Mouse (Mus musculus) lung, embryonic 14.5 days (tissue): ENCODE measurements around the gene Nhlh1. TPM values are rescaled to one million over a fixed set of nuclear protein-coding genes. Genes with fewer than 3 reads are reported as not detected.

Source experiments
- ATAC-seq: fragments of 200-750 bp; cut with Nextera tagmentation; 2 replicates; pipeline ENCODE4 v1.8.0; 2017; ENCODE audit warnings: mild to moderate bottlenecking, moderate TSS enrichment, moderate library complexity; ENCODE audit not compliant: insufficient read depth
- DNase-seq: peaks from one replicate; pipeline ENCODE4 v3.0.0-alpha.2; 2015
- H3K27ac ChIP-seq: fragments of 300-500 bp; sonication (generic); 2 replicates; pipeline ENCODE4 v1.5.1; 2014; ENCODE audit warnings: low read depth, mild to moderate bottlenecking, moderate library complexity
- H3K27me3 ChIP-seq: fragments of 300-500 bp; sonication (generic); 2 replicates; pipeline ENCODE4 v1.6.1; 2014; ENCODE audit warnings: low read length, control low read depth; ENCODE audit not compliant: insufficient read depth
- H3K36me3 ChIP-seq: fragments of 300-500 bp; sonication (generic); 2 replicates; pipeline ENCODE4 v1.6.1; 2014; ENCODE audit warnings: control low read depth; ENCODE audit not compliant: insufficient read depth
- H3K4me1 ChIP-seq: fragments of 300-500 bp; sonication (generic); 2 replicates; pipeline ENCODE4 v1.6.1; 2014; ENCODE audit warnings: antibody characterized with exemption, control low read depth; ENCODE audit not compliant: insufficient read depth
- H3K4me2 ChIP-seq: fragments of 300-500 bp; sonication (generic); 2 replicates; pipeline ENCODE4 v1.6.1; 2014; ENCODE audit warnings: mild to moderate bottlenecking
- H3K4me3 ChIP-seq: fragments of 300-500 bp; sonication (generic); 2 replicates; pipeline ENCODE4 v1.5.1; 2014; ENCODE audit warnings: low read depth, low read length
- H3K9ac ChIP-seq: fragments of 300-500 bp; sonication (generic); 2 replicates; pipeline ENCODE4 v1.6.1; 2014
- H3K9me3 ChIP-seq: fragments of 300-500 bp; sonication (generic); 2 replicates; pipeline ENCODE4 v1.6.1; 2016; ENCODE audit warnings: low read depth, low read length, control low read depth
- CTCF ChIP-seq: IDR thresholded peaks from 2 replicates; pipeline ENCODE4 v1.5.1; 2016; ENCODE audit warnings: antibody characterized with exemption, low read depth
- WGBS: fragments of 180-500 bp; shearing (Covaris S2); extraction: QIAGEN DNeasy Blood & Tissue Kit; methylation state at CpG from one replicate; pipeline ENCODE4 v1.1.7; 2014; 5-methylcytosine and 5-hydroxymethylcytosine counted together
- polyA plus RNA-seq: library from polyadenylated mRNA; unstranded; fragments of >200 nt; fragmentation: Nextera tagmentation; extraction: Ambion mirVana; gene quantifications from 2 replicates; pipeline ENCODE4 v1.2.1, GENCODE M21; 2014

Nhlh1 gene
- polyA plus RNA-seq, 1 experiment from 2014 or later, result not detected

DNA sequence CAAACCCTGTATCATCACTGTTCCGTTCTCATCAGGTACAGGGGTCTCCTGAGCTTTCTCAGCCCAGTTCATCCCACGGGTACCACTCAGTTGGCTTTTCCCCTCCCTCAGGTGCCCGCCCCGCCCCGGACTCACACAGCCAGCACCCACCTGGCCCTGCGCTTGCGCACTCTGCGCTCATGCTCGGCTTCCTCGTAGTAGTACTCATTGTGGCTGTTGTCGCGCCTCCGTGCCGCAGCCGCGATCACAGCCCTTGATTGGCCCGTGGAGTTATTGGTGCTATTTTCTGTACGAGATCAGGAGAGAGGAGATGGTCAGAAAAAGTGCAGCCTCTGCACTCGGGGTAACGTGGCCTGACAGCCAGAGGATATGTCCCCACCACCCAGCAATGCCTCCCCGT is 49.6 kb downstream of the Nhlh1 start:
- no peaks in the 10 kb centered on the region for H3K4me1 ChIP-seq
- no peak for ATAC-seq
- no peak for TF ChIP-seq CTCF
- DNase-seq, result no peak
- no peak overlapping the region for H3K27ac ChIP-seq
- no peak overlapping the region for H3K9ac ChIP-seq
- no peaks in the 10 kb centered on the region for H3K27me3 ChIP-seq
- H3K36me3 ChIP-seq, result peaks cover 90% of the 10 kb centered on the region
- no peak overlapping the region for H3K4me3 ChIP-seq
- 96% methylated on average over 21 of the region's 21 CpGs for WGBS
- no peaks in the 10 kb centered on the region for H3K9me3 ChIP-seq
- no peak overlapping the region for H3K4me2 ChIP-seq

Other genes with a start within 250 kb of the Nhlh1 start
- gene Cd84, start 217.9 kb downstream of the Nhlh1 start, polyA plus RNA-seq, result 1.6 and 2.0 TPM in 2 replicates
- gene Gm10521, start 161.9 kb downstream of the Nhlh1 start, polyA plus RNA-seq, result not detected in 2 replicates
- 0.18 TPM in 1 of 2 replicates, not detected in the other for gene Slamf6, start 140.1 kb downstream of the Nhlh1 start, polyA plus RNA-seq
- 17.1 TPM in 2 replicates for gene Vangl2, start 29.1 kb downstream of the Nhlh1 start, polyA plus RNA-seq
- gene Copa, start 25.0 kb upstream of the Nhlh1 start, polyA plus RNA-seq, result 218 and 226 TPM in 2 replicates
- gene Ncstn, start 25.2 kb upstream of the Nhlh1 start, polyA plus RNA-seq, result 131 and 133 TPM in 2 replicates
- gene Pex19, start 69.2 kb upstream of the Nhlh1 start, polyA plus RNA-seq, result 110 and 112 TPM in 2 replicates
- 108 and 111 TPM in 2 replicates for gene Dcaf8, start 90.5 kb upstream of the Nhlh1 start, polyA plus RNA-seq
- gene Pea15a, start 149.2 kb upstream of the Nhlh1 start, polyA plus RNA-seq, result 128 and 140 TPM in 2 replicates
- gene Casq1, start 162.3 kb upstream of the Nhlh1 start, polyA plus RNA-seq, result 5.0 and 5.9 TPM in 2 replicates
- not detected in 2 replicates for gene Atp1a4, start 200.8 kb upstream of the Nhlh1 start, polyA plus RNA-seq
- gene Igsf8, start 204.1 kb upstream of the Nhlh1 start, polyA plus RNA-seq, result 38.6 and 47.8 TPM in 2 replicates
- 1.3 and 1.4 TPM in 2 replicates for gene Atp1a2, start 240.5 kb upstream of the Nhlh1 start, polyA plus RNA-seq